ENCODE assay signal across 12 mouse cellular contexts in genomic region chr1:170188601-170189000, GRCm38 (mm10). TPM values are rescaled to one million over a fixed set of nuclear protein-coding genes. Genes with fewer than 3 reads are reported as not detected.
DNase-seq lines count a peak whose midpoint lies in the region; ATAC-seq and TF ChIP-seq lines count a peak whose summit lies in the region.
"Had no signal": no experiment of that assay in that cellular context is flagged by ENCODE, and none has a peak within 500 bp of the region (broad histone marks: within the 10 kb centered on the region; RNA-seq: fewer than 3 reads in every experiment).

No protein-coding gene starts in this region.

- TF ChIP-seq CTCF in gastrocnemius, adult 2 months (IDR thresholded peaks at IDR 0.05): no peak

- intact Hi-C loops in gastrocnemius, adult 2 months (cut with DNase I): no loop called here

- H3K4me3 ChIP-seq in heart, embryonic 11.5 days (ENCODE audit: low read depth, low read length): no peak overlapping the region
- peak overlapping the region; percentile 28 for H3K4me3 ChIP-seq in gastrocnemius, adult 2 months
- H3K4me3 ChIP-seq in embryonic facial prominence, embryonic 10.5 days: no peak overlapping the region
- H3K4me3 ChIP-seq: heart, embryonic 15.5 days had no signal

- H3K9me3 ChIP-seq in heart, embryonic 11.5 days (replicated peaks; ENCODE audit: control insufficient read depth, low read length): no peaks in the 10 kb centered on the region
- H3K9me3 ChIP-seq in embryonic facial prominence, embryonic 10.5 days: no peaks in the 10 kb centered on the region
- H3K9me3 ChIP-seq: heart, embryonic 15.5 days had no signal

- no peak overlapping the region for H3K9ac ChIP-seq in heart, embryonic 11.5 days (ENCODE audit: low read depth, low read length)
- H3K9ac ChIP-seq: heart, embryonic 15.5 days had no signal

- WGBS in heart, embryonic 11.5 days (ENCODE audit: insufficient replicate concordance): 69% methylated on average over 11 of the region's 11 CpGs
- WGBS in embryonic facial prominence, embryonic 10.5 days: 80% methylated on average over 11 of the region's 11 CpGs

- no peaks in the 10 kb centered on the region for H3K27me3 ChIP-seq in heart, embryonic 11.5 days (ENCODE audit: control insufficient read depth, insufficient read depth, low read length)
- H3K27me3 ChIP-seq in embryonic facial prominence, embryonic 10.5 days (replicated peaks; ENCODE audit: low read depth, poor library complexity, severe bottlenecking): no peaks in the 10 kb centered on the region
- H3K27me3 ChIP-seq: CH12.LX; heart, embryonic 15.5 days had no signal

- H3K4me1 ChIP-seq in heart, embryonic 11.5 days (ENCODE audit: control insufficient read depth, insufficient read depth, low read length): no peaks in the 10 kb centered on the region
- H3K4me1 ChIP-seq in embryonic facial prominence, embryonic 10.5 days: no peaks in the 10 kb centered on the region
- H3K4me1 ChIP-seq: heart, embryonic 15.5 days had no signal

- peak; percentile 83 to 87 for DNase-seq in heart, adult 18-20 months
- DNase-seq in NIH3T3 (ENCODE audit: low read depth): peak; percentile 93
- DNase-seq in gastrocnemius, adult 2 months: peak; percentile 82
- peak; percentile 52 for DNase-seq in lung, postnatal 25 days (ENCODE audit: low spot score)
- no peak for DNase-seq in embryonic facial prominence, embryonic 10.5 days (ENCODE audit: low spot score)
- DNase-seq in retina, postnatal 1 day: no peak
- no peak for DNase-seq in natural killer cell, adult 2 months (ENCODE audit: low spot score in 2 of 2)

- H3K36me3 ChIP-seq in heart, embryonic 11.5 days (ENCODE audit: control insufficient read depth, insufficient read depth, low read length): peaks cover 6% of the 10 kb centered on the region
- peaks cover 20% of the 10 kb centered on the region for H3K36me3 ChIP-seq in embryonic facial prominence, embryonic 10.5 days (replicated peaks)

- no peak overlapping the region for H3K27ac ChIP-seq in heart, embryonic 11.5 days (ENCODE audit: low read depth, low read length)
- H3K27ac ChIP-seq in gastrocnemius, adult 2 months: peak overlapping the region; percentile 70
- H3K27ac ChIP-seq in embryonic facial prominence, embryonic 10.5 days (replicated peaks): no peak overlapping the region
- H3K27ac ChIP-seq: heart, embryonic 15.5 days had no signal

- H3K4me2 ChIP-seq in heart, embryonic 11.5 days: no peak overlapping the region
- H3K4me2 ChIP-seq: heart, embryonic 15.5 days had no signal

- no peak for ATAC-seq in heart, embryonic 11.5 days (replicated peaks; ENCODE audit: insufficient number of reproducible peaks, low FRiP score, low TSS enrichment)

RNA-seq across cellular contexts. Expression of gene Uap1, which starts 13.8 kb away (rescaled TPM):
- 10 to 100 TPM; 45.5 to 50.7 TPM for total RNA-seq in heart, adult 18-20 months (2021)
- polyA plus RNA-seq in heart, embryonic 11.5 days (2014; fragmentation: Nextera tagmentation; extraction: Ambion mirVana): 58.6 and 67.6 TPM in 2 replicates
- 10 to 100 TPM; 46.9 to 47.8 TPM for total RNA-seq in gastrocnemius, adult 2 months (2021)
- polyA plus RNA-seq in embryonic facial prominence, embryonic 10.5 days (2016; fragmentation: Nextera tagmentation; extraction: Ambion mirVana): 56.3 and 56.5 TPM in 2 replicates

RNA-seq across cellular contexts. Expression of gene Uhmk1, which starts 26.6 kb away (rescaled TPM):
- 10 to 100 TPM; 25.5 to 26.0 TPM for total RNA-seq in heart, adult 18-20 months (2021)
- polyA plus RNA-seq in heart, embryonic 11.5 days (2014; fragmentation: Nextera tagmentation; extraction: Ambion mirVana): 9.3 and 14.3 TPM in 2 replicates
- total RNA-seq in gastrocnemius, adult 2 months (2021): 10 to 100 TPM; 12.6 to 15.5 TPM
- polyA plus RNA-seq in embryonic facial prominence, embryonic 10.5 days (2016; fragmentation: Nextera tagmentation; extraction: Ambion mirVana): 10.6 and 11.3 TPM in 2 replicates

RNA-seq across cellular contexts. Expression of gene Sh2d1b2, which starts 43.9 kb away (rescaled TPM):
- not detected for total RNA-seq in heart, adult 18-20 months (2021)
- polyA plus RNA-seq in heart, embryonic 11.5 days (2014; fragmentation: Nextera tagmentation; extraction: Ambion mirVana): not detected in 2 replicates
- total RNA-seq in gastrocnemius, adult 2 months (2021): not detected
- not detected in 2 replicates for polyA plus RNA-seq in embryonic facial prominence, embryonic 10.5 days (2016; fragmentation: Nextera tagmentation; extraction: Ambion mirVana)
- total RNA-seq: left cerebral cortex, postnatal 25 days had no signal
- polyA plus RNA-seq: heart, embryonic 15.5 days; stomach, embryonic 14.5 days had no signal

Comparison
In these comparisons a context has a peak if more than half of its experiments do, and no peak if none do; other contexts are left out.
1. DNase-seq: peak in heart, adult 18-20 months (2 of 2), NIH3T3 (single experiment), gastrocnemius, adult 2 months (single experiment) and lung, postnatal 25 days (single experiment); none in embryonic facial prominence, embryonic 10.5 days (single experiment), retina, postnatal 1 day (single experiment) and natural killer cell, adult 2 months (0 of 2).